Mouse (Mus musculus) urinary bladder, postnatal 36 days (tissue): ENCODE results near the gene Cmah.

Experiments
- DNase-seq, 2 experiments: peaks; one replicate each; pipeline ENCODE4 v3.0.0; 2022; ENCODE audit warnings: low spot score in 2 of 2, mixed read lengths in 1 of 2

Cmah gene

DNA sequence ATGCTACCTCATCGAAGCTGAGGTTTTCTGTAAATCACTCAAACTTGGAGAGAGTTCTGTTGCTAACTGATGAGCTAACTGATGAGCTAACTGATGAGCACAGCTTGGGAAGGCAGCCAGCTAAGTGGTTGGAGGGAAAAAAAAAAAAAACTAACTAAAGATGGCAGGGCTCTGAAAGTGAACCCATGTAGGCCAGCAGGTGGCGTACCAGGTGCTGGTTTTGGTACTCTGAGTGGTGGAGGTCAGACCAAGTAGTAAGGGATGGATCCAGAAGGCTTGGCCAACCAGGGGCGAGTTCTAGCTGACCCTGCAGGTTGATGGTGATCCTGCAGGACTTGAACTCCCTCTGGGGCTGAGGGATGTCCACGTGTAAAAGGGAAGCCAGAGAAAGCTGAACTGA, 89.2 kb downstream of the Cmah start:
- peak; percentile 10 to 55 for DNase-seq

DNA sequence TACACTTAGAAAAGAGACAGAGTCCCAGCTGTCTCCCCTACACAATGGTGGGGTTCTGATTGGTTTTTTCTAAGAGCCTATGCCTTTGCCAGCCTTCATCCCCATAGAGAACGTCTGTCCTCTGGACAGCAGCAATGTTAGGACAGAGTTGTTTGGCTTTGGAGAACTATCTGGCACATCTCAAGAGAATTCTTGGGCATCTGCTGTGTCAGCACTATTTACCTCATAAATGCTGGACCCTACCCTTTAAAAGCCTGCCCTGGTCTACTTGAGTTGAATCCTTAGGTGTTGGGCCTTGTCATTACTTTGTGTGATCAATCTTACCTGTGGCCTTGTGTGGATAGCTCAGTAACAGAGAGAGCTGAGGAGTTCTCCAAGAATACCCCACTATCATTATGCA, 90.8 kb downstream of the Cmah start:
- no peak for DNase-seq

DNA sequence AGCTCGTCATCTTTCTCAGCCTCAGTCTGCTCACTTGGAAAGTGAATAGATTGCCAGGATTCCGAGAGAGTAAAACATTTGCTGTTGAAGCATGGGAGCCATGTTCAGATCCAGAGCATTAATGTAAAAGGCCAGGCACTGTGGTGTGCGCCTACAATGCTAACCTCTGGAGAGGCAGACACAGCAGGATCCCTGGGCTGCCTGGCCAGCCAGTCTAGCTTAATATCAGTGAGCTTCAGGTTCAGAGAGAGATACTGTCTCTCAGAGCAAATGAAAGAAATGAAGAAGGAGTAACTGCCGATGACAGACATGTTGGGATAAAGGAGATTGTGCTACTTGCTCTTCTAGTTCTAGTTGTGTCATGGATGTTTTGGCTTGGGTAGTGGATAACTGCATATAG, 91.6 kb downstream of the Cmah start:
- DNase-seq, result no peak

DNA sequence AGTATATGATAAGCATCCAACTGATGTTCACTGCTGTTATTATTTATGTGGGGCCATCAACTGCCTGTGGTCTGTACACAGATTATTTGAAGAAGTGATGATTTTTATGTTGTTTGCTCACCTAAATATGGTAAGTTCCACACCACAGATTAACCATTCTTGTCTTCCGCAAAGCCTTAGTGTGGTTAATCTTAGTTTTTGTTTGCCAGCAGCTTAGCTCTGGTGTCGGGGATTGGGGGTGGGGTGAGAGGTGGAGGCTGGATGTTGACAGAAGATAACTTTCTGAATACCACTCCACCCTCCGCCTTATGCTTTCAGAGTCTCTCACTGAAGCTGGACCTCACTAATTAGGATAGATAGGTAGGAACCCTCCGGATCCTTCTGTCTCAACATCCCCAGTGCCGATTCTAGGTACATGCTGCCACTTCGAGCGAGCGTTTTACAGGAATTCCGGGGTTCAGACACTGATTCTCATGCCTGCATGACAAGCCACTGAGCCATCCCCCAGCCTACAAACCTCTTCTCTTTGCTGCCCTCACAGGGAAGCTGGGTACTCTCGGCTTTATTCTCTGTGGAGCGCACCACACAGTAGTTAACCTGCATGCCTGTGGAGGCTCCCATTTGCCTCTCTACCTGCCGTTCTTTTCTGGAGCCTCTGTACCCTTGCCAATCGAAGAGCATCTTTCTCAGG, 92.5 kb downstream of the Cmah start:
- no peak for DNase-seq

DNA sequence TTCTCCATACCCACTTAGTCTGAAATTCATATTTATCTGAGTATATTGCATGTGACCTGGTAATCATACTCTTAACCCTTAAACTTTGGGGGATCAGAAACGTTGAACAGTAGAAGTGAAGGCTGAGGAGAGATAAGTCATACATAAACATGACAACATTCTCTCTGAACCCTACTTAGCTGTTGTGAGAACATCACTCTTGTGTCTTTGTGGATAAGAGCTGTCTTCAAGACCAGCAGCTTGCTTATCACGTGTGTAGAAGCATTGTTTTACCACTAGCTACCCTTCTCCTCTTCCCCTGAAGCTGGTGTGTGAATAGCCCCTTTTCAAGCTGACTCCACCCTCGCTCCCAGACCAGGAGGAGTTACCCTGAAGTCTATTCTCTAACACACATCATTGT, 94.8 kb downstream of the Cmah start:
- no peak for DNase-seq

DNA sequence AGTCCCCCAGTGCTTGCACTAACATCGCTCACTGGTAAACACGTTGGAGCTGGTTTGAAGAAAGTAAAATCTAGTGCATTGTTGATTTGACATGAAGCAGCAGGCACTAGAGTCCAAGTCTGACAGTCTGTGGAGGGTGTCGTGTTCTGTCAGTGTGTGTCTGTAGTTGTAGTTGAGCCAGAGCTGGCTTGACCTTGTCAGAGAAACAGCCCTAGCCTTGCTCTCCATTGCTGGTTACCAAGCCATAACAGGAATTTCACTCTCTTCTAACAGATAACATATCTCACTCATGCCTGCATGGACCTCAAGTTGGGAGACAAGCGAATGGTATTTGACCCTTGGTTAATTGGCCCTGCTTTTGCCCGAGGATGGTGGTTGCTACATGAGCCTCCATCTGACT, 103.0 kb downstream of the Cmah start:
- DNase-seq, result no peak

DNA sequence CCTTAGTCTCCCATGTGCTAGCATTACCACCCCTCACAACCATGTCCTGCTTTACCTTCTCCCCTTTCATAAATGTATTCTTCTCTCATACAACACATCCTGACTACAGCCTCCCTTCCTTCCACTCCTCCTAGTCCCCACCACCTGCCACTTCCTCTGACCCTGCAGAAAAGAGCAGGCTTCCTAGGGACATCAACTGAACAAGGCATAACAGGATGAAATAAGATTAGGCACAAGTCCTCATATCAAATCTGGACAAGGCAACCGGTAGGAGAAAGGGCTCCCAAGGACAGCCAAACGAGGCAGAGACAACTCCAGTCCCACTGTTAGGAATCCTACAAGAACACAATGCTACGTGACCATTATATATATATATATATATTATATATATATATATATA, 104.4 kb downstream of the Cmah start:
- no peak for DNase-seq

DNA sequence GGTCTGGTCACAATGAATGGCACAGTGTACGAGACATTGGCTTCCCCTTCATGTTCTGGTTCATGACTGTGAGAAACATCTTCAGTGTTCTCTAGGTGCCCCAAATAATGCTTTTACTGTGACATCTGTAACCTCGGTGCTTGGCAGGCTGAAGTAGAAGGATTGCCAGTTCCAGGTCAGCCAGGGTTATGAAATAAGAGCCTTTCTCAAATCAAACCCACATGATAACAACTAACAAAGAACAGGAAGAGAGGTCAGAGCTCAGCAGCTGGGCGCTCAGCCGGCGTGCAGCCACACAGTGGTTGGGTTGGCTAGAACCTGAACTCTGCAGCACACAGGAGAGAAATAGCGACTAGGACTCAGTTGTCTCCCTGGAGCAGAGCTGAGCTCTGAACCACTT, 115.1 kb downstream of the Cmah start:
- DNase-seq, result peak in 1 of 2 experiments; percentile 28

DNA sequence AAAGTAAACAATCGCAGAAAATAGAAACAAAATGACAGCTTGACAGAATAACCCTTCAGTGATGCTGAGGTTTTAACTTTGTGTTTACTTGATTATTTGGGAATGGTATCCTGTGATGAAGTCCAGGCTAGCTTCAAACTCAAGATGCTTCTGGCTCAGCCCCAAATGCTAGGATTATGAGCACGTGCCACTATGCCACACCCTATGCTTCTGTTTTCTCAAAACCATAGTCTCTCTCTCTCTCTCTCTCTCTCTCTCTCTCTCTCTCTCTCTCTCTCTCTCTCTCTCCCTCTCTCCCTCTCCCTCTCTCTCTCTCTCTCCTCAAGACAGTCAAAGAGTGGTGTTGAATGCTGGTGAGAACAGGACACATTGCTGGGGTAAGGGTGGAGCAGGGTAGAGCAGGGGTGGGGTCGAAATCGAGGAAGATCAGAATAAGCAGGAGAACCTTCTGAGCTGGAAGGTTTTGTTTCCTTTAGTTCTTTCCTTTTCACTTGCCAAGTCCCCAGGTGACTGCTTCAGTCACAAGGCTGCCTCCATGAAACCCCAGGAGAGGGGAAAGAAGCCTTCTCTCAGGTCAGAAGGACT, 116.7 kb downstream of the Cmah start:
- DNase-seq, result no peak

GRCm38 (mm10) chr13:24444709-24445108, 117.5 kb downstream of the Cmah start:
- DNase-seq, result peak in 1 of 2 experiments; percentile 12

- no peak for DNase-seq
Measured at GRCm38 (mm10) chr13:24445166-24445565, 118.0 kb downstream of the Cmah start.

DNA sequence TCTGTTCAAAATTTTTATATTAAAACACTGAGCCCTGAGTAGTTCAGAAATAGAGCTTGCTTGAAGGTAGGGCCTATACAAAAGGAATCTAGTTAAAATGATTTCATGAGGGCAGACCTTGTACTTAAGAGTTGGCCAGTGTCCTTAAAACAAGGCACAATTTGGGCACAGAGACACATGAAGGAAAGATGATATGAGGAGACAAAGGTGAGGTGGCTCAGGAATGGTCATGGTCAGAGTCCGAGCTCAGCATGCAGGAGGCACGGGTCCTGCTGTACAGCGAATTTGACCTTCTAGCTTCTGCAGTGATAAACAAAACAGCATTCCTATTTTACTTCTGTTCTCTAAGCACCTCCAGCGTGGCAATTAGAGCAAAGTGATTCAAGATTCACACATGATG, 118.9 kb downstream of the Cmah start:
- DNase-seq, result no peak

GRCm38 (mm10) chr13:24447043-24447442, 119.8 kb downstream of the Cmah start:
- no peak for DNase-seq

GRCm38 (mm10) chr13:24448578-24448977, 121.4 kb downstream of the Cmah start:
- no peak for DNase-seq

DNA sequence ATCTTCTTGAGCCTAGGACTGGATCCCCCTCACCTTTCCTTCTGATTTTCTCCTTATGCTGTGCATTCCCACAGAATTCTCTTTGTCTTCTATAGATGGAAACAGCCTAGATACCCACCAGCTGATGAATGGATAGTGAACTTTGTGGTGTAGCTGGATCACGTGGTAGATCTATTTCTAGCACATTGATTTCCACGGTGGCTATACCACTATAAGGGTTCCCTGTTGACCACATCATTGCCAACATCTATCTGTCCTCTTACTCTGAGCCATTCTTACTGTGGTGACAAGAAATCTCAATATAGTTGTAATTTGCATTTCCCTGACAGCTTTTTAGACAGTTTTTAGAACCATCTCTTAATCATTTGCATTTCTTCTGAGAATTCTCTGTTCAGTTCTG, 124.3 kb downstream of the Cmah start:
- DNase-seq, result no peak

DNA sequence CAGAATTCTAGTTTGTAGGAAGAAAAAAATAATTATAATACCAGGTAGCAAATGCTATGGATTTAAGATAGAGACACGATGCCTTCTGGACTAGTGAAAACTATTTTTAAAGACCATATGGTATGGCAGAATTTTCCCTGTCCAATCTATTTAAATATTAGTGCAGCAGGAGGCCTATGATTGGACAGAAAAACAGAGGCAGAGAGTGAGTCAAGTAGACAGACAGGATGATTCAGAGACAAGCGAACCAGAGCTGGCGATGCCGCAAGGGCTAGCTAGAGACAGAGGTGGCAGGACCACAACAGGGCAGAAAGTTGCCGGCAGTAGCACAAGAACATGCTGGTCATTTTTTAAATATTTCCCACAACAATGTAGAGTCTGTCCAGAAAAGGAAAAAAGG, 126.5 kb downstream of the Cmah start:
- DNase-seq, result no peak

- no peak for DNase-seq
Measured at GRCm38 (mm10) chr13:24456385-24456784, 129.2 kb downstream of the Cmah start.

DNA sequence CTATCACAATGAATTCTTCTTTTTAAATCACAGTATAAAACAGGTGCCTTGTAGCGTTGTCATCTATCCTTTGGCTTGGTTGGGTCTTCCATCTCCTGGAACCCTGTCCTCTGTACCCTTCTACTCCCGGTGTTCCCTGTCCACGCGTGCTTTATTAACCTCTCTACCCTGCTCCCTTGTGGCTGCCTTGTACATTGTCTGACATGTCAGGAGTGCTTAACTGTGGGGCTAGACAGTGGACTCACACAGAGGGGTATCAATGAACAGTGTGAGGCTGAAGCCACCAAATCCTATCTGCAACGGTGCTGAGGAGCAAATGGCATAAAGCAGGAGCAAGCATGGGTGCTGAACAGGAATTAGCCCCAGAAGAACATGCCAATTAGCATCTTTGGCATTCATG, 133.3 kb downstream of the Cmah start:
- DNase-seq, result no peak

- no peak for DNase-seq
Measured at GRCm38 (mm10) chr13:24463767-24464166, 136.6 kb downstream of the Cmah start.

- DNase-seq, result no peak
Measured at GRCm38 (mm10) chr13:24466027-24466426, 138.8 kb downstream of the Cmah start.

DNA sequence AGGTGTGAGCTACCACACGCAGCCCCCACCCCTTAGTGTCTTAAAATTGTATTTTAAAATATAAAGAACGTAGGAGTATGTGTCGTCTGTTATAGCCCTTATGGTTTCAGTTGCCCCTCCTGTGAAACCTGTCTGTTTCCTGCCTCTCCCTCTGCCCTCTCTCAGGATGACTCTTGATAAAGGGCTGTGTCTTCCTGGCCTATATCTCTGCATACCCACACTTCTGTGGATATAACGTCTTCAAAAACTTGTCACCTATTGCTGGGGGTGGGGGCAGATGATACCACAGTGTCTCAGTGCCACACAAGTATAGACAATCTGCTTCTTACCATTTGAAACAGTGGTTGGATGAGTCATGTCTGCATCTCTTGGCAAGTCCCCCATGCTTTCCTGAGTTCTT, 140.6 kb downstream of the Cmah start:
- DNase-seq, result no peak

- no peak for DNase-seq
Measured at GRCm38 (mm10) chr13:24477564-24477963, 150.4 kb downstream of the Cmah start.

GRCm38 (mm10) chr13:24479516-24479915, 152.3 kb downstream of the Cmah start:
- DNase-seq, result no peak

GRCm38 (mm10) chr13:24480824-24481223, 153.6 kb downstream of the Cmah start:
- no peak for DNase-seq
